In genomic region chr1:193860354-193860753, GRCm38 (mm10) we compare ENCODE assay signal across 23 mouse cellular contexts.
DNase-seq lines count a peak whose midpoint lies in the region; ATAC-seq and TF ChIP-seq lines count a peak whose summit lies in the region.
"Had no signal": no experiment of that assay in that cellular context is flagged by ENCODE, and none has a peak within 500 bp of the region (broad histone marks: within the 10 kb centered on the region; RNA-seq: fewer than 3 reads in every experiment).

No protein-coding gene starts in this region.

- H3K4me1 ChIP-seq in heart, embryonic 13.5 days, result peaks cover 8% of the 10 kb centered on the region; the same call in 1 of the 2 replicates
- peaks cover 18% of the 10 kb centered on the region for H3K4me1 ChIP-seq in kidney, embryonic 14.5 days (ENCODE audit: control insufficient read depth, insufficient read depth, low read length)
- peaks cover 9% of the 10 kb centered on the region for H3K4me1 ChIP-seq in midbrain, embryonic 11.5 days (ENCODE audit: control insufficient read depth, insufficient read depth, low read length)
- H3K4me1 ChIP-seq in midbrain, postnatal 0 days (ENCODE audit: insufficient read depth, low read length), result peaks cover 8% of the 10 kb centered on the region; the same call in 1 of the 2 replicates
- peaks cover 20% of the 10 kb centered on the region for H3K4me1 ChIP-seq in midbrain, embryonic 13.5 days (replicated peaks)
- H3K4me1 ChIP-seq: liver, embryonic 12.5 days had no signal

- no peak overlapping the region for H3K4me3 ChIP-seq in heart, embryonic 13.5 days
- no peak overlapping the region for H3K4me3 ChIP-seq in kidney, embryonic 14.5 days (ENCODE audit: low read length)
- no peak overlapping the region for H3K4me3 ChIP-seq in midbrain, embryonic 11.5 days (ENCODE audit: low read depth, low read length)
- no peak overlapping the region for H3K4me3 ChIP-seq in midbrain, postnatal 0 days (ENCODE audit: low read depth, low read length)
- no peak overlapping the region for H3K4me3 ChIP-seq in midbrain, embryonic 13.5 days (replicated peaks)
- H3K4me3 ChIP-seq: embryonic facial prominence, embryonic 12.5 days; heart, embryonic 10.5 days; hindbrain, embryonic 15.5 days; limb, embryonic 13.5 days; liver, embryonic 12.5 days; myocyte had no signal

- no peaks in the 10 kb centered on the region for H3K27me3 ChIP-seq in heart, embryonic 13.5 days (replicated peaks)
- H3K27me3 ChIP-seq in kidney, embryonic 14.5 days (ENCODE audit: control insufficient read depth, insufficient read depth, low read length), result no peaks in the 10 kb centered on the region
- H3K27me3 ChIP-seq in midbrain, embryonic 11.5 days (ENCODE audit: control insufficient read depth, insufficient read depth, low read length), result no peaks in the 10 kb centered on the region
- no peaks in the 10 kb centered on the region for H3K27me3 ChIP-seq in midbrain, postnatal 0 days (ENCODE audit: insufficient read depth, low read length)
- H3K27me3 ChIP-seq in midbrain, embryonic 13.5 days, result no peaks in the 10 kb centered on the region
- H3K27me3 ChIP-seq: embryonic facial prominence, embryonic 12.5 days; hindbrain, embryonic 15.5 days; liver, embryonic 12.5 days had no signal

- H3K4me2 ChIP-seq in heart, embryonic 13.5 days, result peak overlapping the region; percentile 17; the same call in 1 of the 2 replicates
- no peak overlapping the region for H3K4me2 ChIP-seq in kidney, embryonic 14.5 days (replicated peaks; ENCODE audit: low read depth, low read length)
- no peak overlapping the region for H3K4me2 ChIP-seq in midbrain, embryonic 11.5 days
- H3K4me2 ChIP-seq in midbrain, postnatal 0 days (ENCODE audit: low read depth, low read length, poor library complexity, severe bottlenecking), result no peak overlapping the region
- H3K4me2 ChIP-seq in midbrain, embryonic 13.5 days (replicated peaks), result no peak overlapping the region
- H3K4me2 ChIP-seq: embryonic facial prominence, embryonic 12.5 days; hindbrain, embryonic 15.5 days; limb, embryonic 13.5 days; liver, embryonic 12.5 days had no signal

- no peaks in the 10 kb centered on the region for H3K9me3 ChIP-seq in heart, embryonic 13.5 days
- H3K9me3 ChIP-seq in kidney, embryonic 14.5 days (ENCODE audit: control insufficient read depth, low read length), result no peaks in the 10 kb centered on the region
- no peaks in the 10 kb centered on the region for H3K9me3 ChIP-seq in midbrain, embryonic 11.5 days (ENCODE audit: control insufficient read depth, low read length)
- no peaks in the 10 kb centered on the region for H3K9me3 ChIP-seq in midbrain, postnatal 0 days (ENCODE audit: low read length)
- no peaks in the 10 kb centered on the region for H3K9me3 ChIP-seq in midbrain, embryonic 13.5 days
- H3K9me3 ChIP-seq: embryonic facial prominence, embryonic 12.5 days; heart, embryonic 10.5 days; hindbrain, embryonic 15.5 days; limb, embryonic 13.5 days; liver, embryonic 12.5 days had no signal

- no peak overlapping the region for H3K27ac ChIP-seq in heart, embryonic 13.5 days (replicated peaks)
- peak overlapping the region; percentile 65; the same call in 1 of the 2 replicates for H3K27ac ChIP-seq in kidney, embryonic 14.5 days (ENCODE audit: low read depth, low read length)
- H3K27ac ChIP-seq in midbrain, embryonic 11.5 days (ENCODE audit: low read depth, low read length), result no peak overlapping the region
- no peak overlapping the region for H3K27ac ChIP-seq in midbrain, postnatal 0 days (ENCODE audit: low read depth, low read length)
- H3K27ac ChIP-seq in midbrain, embryonic 13.5 days, result 0 out of 2 replicates have a peak overlapping the region, but pooled peaks have one; percentile 8
- H3K27ac ChIP-seq: embryonic facial prominence, embryonic 12.5 days; heart, embryonic 10.5 days; limb, embryonic 13.5 days; liver, embryonic 12.5 days had no signal

- ATAC-seq in heart, embryonic 13.5 days (ENCODE audit: extremely low read depth, insufficient number of reproducible peaks, low FRiP score, low TSS enrichment), result no peak
- no peak for ATAC-seq in kidney, embryonic 14.5 days (ENCODE audit: low FRiP score, low TSS enrichment)
- peak; percentile 77 for ATAC-seq in midbrain, embryonic 11.5 days (ENCODE audit: low FRiP score)
- no peak for ATAC-seq in midbrain, postnatal 0 days (ENCODE audit: low FRiP score)
- ATAC-seq in midbrain, embryonic 13.5 days, result 0 out of 2 replicates have a peak, but pooled peaks have one; percentile 60
- ATAC-seq: liver, embryonic 12.5 days had no signal

- H3K9ac ChIP-seq in heart, embryonic 13.5 days, result no peak overlapping the region
- H3K9ac ChIP-seq in kidney, embryonic 14.5 days (ENCODE audit: low read depth, low read length), result no peak overlapping the region
- no peak overlapping the region for H3K9ac ChIP-seq in midbrain, embryonic 11.5 days (ENCODE audit: low read length)
- H3K9ac ChIP-seq in midbrain, postnatal 0 days (replicated peaks; ENCODE audit: low read length, poor library complexity, severe bottlenecking), result no peak overlapping the region
- no peak overlapping the region for H3K9ac ChIP-seq in midbrain, embryonic 13.5 days (replicated peaks)
- H3K9ac ChIP-seq: embryonic facial prominence, embryonic 12.5 days; hindbrain, embryonic 15.5 days; limb, embryonic 13.5 days; liver, embryonic 12.5 days had no signal

- 22% methylated on average over 2 of the region's 2 CpGs for WGBS in heart, embryonic 13.5 days
- 22% methylated on average over 2 of the region's 2 CpGs for WGBS in kidney, embryonic 14.5 days
- WGBS in midbrain, embryonic 11.5 days, result 32% methylated on average over 2 of the region's 2 CpGs
- 17% methylated on average over 2 of the region's 2 CpGs for WGBS in midbrain, postnatal 0 days
- 39% methylated on average over 2 of the region's 2 CpGs for WGBS in midbrain, embryonic 13.5 days

- H3K36me3 ChIP-seq in heart, embryonic 13.5 days, result no peaks in the 10 kb centered on the region
- H3K36me3 ChIP-seq in kidney, embryonic 14.5 days (ENCODE audit: control insufficient read depth, insufficient read depth, low read length), result no peaks in the 10 kb centered on the region
- H3K36me3 ChIP-seq in midbrain, embryonic 11.5 days (ENCODE audit: control insufficient read depth, insufficient read depth, low read length), result no peaks in the 10 kb centered on the region
- no peaks in the 10 kb centered on the region for H3K36me3 ChIP-seq in midbrain, postnatal 0 days (ENCODE audit: insufficient read depth, low read length)
- no peaks in the 10 kb centered on the region for H3K36me3 ChIP-seq in midbrain, embryonic 13.5 days
- H3K36me3 ChIP-seq: embryonic facial prominence, embryonic 12.5 days; heart, embryonic 10.5 days; hindbrain, embryonic 15.5 days; limb, embryonic 13.5 days; liver, embryonic 12.5 days had no signal

- no peak for TF ChIP-seq CTCF in midbrain, postnatal 0 days (IDR thresholded peaks at IDR 0.05)

- no peak for DNase-seq in heart, adult 8-10 months (ENCODE audit: low spot score)
- DNase-seq in kidney, postnatal 36 days, result no peak
- DNase-seq in midbrain, embryonic 11.5 days (ENCODE audit: low spot score, missing footprints), result no peak
- no peak for DNase-seq in midbrain, postnatal 0 days (ENCODE audit: low spot score)
- no peak for DNase-seq in left cerebral cortex, adult 18-20 months (ENCODE audit: low spot score in 2 of 2)
- DNase-seq: adrenal gland, postnatal 10 days; cerebellum, adult 2 months; heart, postnatal 14 days; lung, adult 18-20 months; lung, postnatal 4 days; right cerebral cortex, postnatal 25 days; spleen, adult 18-20 months; thymus, adult 18-20 months; thymus, postnatal 36 days had no signal

Comparison
In these comparisons a context has a peak if more than half of its experiments do, and no peak if none do; other contexts are left out.
1. ATAC-seq: peak in midbrain, embryonic 11.5 days (single experiment) and midbrain, embryonic 13.5 days (single experiment); none in heart, embryonic 13.5 days (single experiment), kidney, embryonic 14.5 days (single experiment) and midbrain, postnatal 0 days (single experiment).
2. H3K27ac ChIP-seq: peak in kidney, embryonic 14.5 days (single experiment) and midbrain, embryonic 13.5 days (single experiment); none in heart, embryonic 13.5 days (single experiment), midbrain, embryonic 11.5 days (single experiment) and midbrain, postnatal 0 days (single experiment).